Mouse (Mus musculus): ENCODE measurements at regions not wholly inside any gene's neighbourhood (a gene's known extent, or its start where the extent isn't known, plus 50 kb on each side); places are given as distances from the start of the nearest gene placed in this dataset.

GRCm38 (mm10) chr1:113550172-113550571, 1685.5 kb upstream of the Dsel start:
- Histone ChIP-seq H3K4me2 (ENCODE audit: low read length) (no peak overlapping the region), H3K36me3 (ENCODE audit: control insufficient read depth, insufficient read depth, low read length) (no peaks in the 10 kb centered on the region), H3K9ac (replicated peaks; ENCODE audit: low read length) (no peak overlapping the region), H3K4me3 (replicated peaks; ENCODE audit: low read depth, low read length) (no peak overlapping the region), H3K4me1 (ENCODE audit: control insufficient read depth, insufficient read depth, low read length) (no peaks in the 10 kb centered on the region), H3K9me3 (ENCODE audit: control insufficient read depth, low read length) (no peaks in the 10 kb centered on the region), H3K27ac (replicated peaks; ENCODE audit: low read depth, low read length) (no peak overlapping the region), H3K27me3 (ENCODE audit: control insufficient read depth, insufficient read depth, low read length) (no peaks in the 10 kb centered on the region)
- no peak for DNase-seq
- ATAC-seq (ENCODE audit: low FRiP score, low TSS enrichment) = no peak
- 80% methylated on average over 1 of the region's 1 CpGs for WGBS

- no peak overlapping the region for H3K4me2 ChIP-seq (ENCODE audit: low read length)
- no peak overlapping the region for H3K4me3 ChIP-seq (replicated peaks; ENCODE audit: low read depth, low read length)
- H3K36me3 ChIP-seq (ENCODE audit: control insufficient read depth, insufficient read depth, low read length) = no peaks in the 10 kb centered on the region
- no peaks in the 10 kb centered on the region for H3K9me3 ChIP-seq (ENCODE audit: control insufficient read depth, low read length)
- H3K9ac ChIP-seq (replicated peaks; ENCODE audit: low read length) = no peak overlapping the region
- H3K27me3 ChIP-seq (ENCODE audit: control insufficient read depth, insufficient read depth, low read length) = no peaks in the 10 kb centered on the region
- no peak overlapping the region for H3K27ac ChIP-seq (replicated peaks; ENCODE audit: low read depth, low read length)
- ATAC-seq (ENCODE audit: low FRiP score, low TSS enrichment) (no peak), DNase-seq (no peak)
- no peaks in the 10 kb centered on the region for H3K4me1 ChIP-seq (ENCODE audit: control insufficient read depth, insufficient read depth, low read length)
Measured at GRCm38 (mm10) chr1:113539981-113540380, 1675.3 kb upstream of the Dsel start.

GRCm38 (mm10) chr1:113530553-113530952, 1665.8 kb upstream of the Dsel start:
- no peaks in the 10 kb centered on the region for H3K27me3 ChIP-seq (ENCODE audit: control insufficient read depth, insufficient read depth, low read length)
- no peak for ATAC-seq (ENCODE audit: low FRiP score, low TSS enrichment)
- DNase-seq = no peak
- WGBS = 91% methylated on average over 3 of the region's 3 CpGs
- H3K4me3 ChIP-seq (replicated peaks; ENCODE audit: low read depth, low read length) = no peak overlapping the region
- H3K27ac ChIP-seq (replicated peaks; ENCODE audit: low read depth, low read length) = no peak overlapping the region
- H3K9ac ChIP-seq (replicated peaks; ENCODE audit: low read length) = no peak overlapping the region
- H3K4me2 ChIP-seq (ENCODE audit: low read length) = no peak overlapping the region
- no peaks in the 10 kb centered on the region for H3K4me1 ChIP-seq (ENCODE audit: control insufficient read depth, insufficient read depth, low read length)
- H3K9me3 ChIP-seq (ENCODE audit: control insufficient read depth, low read length) = no peaks in the 10 kb centered on the region
- no peaks in the 10 kb centered on the region for H3K36me3 ChIP-seq (ENCODE audit: control insufficient read depth, insufficient read depth, low read length)

- H3K36me3 ChIP-seq (ENCODE audit: control insufficient read depth, insufficient read depth, low read length) = no peaks in the 10 kb centered on the region
- 64% methylated on average over 2 of the region's 2 CpGs for WGBS
- H3K4me2 ChIP-seq (ENCODE audit: low read length) = no peak overlapping the region
- H3K27ac ChIP-seq (replicated peaks; ENCODE audit: low read depth, low read length) = no peak overlapping the region
- no peaks in the 10 kb centered on the region for H3K9me3 ChIP-seq (ENCODE audit: control insufficient read depth, low read length)
- no peaks in the 10 kb centered on the region for H3K4me1 ChIP-seq (ENCODE audit: control insufficient read depth, insufficient read depth, low read length)
- no peak overlapping the region for H3K4me3 ChIP-seq (replicated peaks; ENCODE audit: low read depth, low read length)
- DNase-seq (no peak), ATAC-seq (ENCODE audit: low FRiP score, low TSS enrichment) (no peak)
- H3K27me3 ChIP-seq (ENCODE audit: control insufficient read depth, insufficient read depth, low read length) = no peaks in the 10 kb centered on the region
- H3K9ac ChIP-seq (replicated peaks; ENCODE audit: low read length) = no peak overlapping the region
Measured at GRCm38 (mm10) chr1:113495987-113496386, 1631.3 kb upstream of the Dsel start.

GRCm38 (mm10) chr1:113490243-113491003, 1625.7 kb upstream of the Dsel start:
- 84% methylated on average over 5 of the region's 5 CpGs for WGBS
- H3K27me3 ChIP-seq (ENCODE audit: control insufficient read depth, insufficient read depth, low read length) = no peaks in the 10 kb centered on the region
- no peaks in the 10 kb centered on the region for H3K9me3 ChIP-seq (ENCODE audit: control insufficient read depth, low read length)
- no peaks in the 10 kb centered on the region for H3K4me1 ChIP-seq (ENCODE audit: control insufficient read depth, insufficient read depth, low read length)
- H3K9ac ChIP-seq (replicated peaks; ENCODE audit: low read length) = no peak overlapping the region
- no peaks in the 10 kb centered on the region for H3K36me3 ChIP-seq (ENCODE audit: control insufficient read depth, insufficient read depth, low read length)
- no peak overlapping the region for H3K4me3 ChIP-seq (replicated peaks; ENCODE audit: low read depth, low read length)
- DNase-seq = no peak
- no peak overlapping the region for H3K4me2 ChIP-seq (ENCODE audit: low read length)
- H3K27ac ChIP-seq (replicated peaks; ENCODE audit: low read depth, low read length) = no peak overlapping the region
- no peak for ATAC-seq (ENCODE audit: low FRiP score, low TSS enrichment)

- DNase-seq (no peak), ATAC-seq (ENCODE audit: low FRiP score, low TSS enrichment) (no peak)
- no peak overlapping the region for H3K4me2 ChIP-seq (ENCODE audit: low read length)
- no peaks in the 10 kb centered on the region for H3K4me1 ChIP-seq (ENCODE audit: control insufficient read depth, insufficient read depth, low read length)
- no peaks in the 10 kb centered on the region for H3K36me3 ChIP-seq (ENCODE audit: control insufficient read depth, insufficient read depth, low read length)
- no peaks in the 10 kb centered on the region for H3K9me3 ChIP-seq (ENCODE audit: control insufficient read depth, low read length)
- no peak overlapping the region for H3K9ac ChIP-seq (replicated peaks; ENCODE audit: low read length)
- no peak overlapping the region for H3K4me3 ChIP-seq (replicated peaks; ENCODE audit: low read depth, low read length)
- WGBS = 75% methylated on average over 7 of the region's 7 CpGs
- H3K27ac ChIP-seq (replicated peaks; ENCODE audit: low read depth, low read length) = no peak overlapping the region
- H3K27me3 ChIP-seq (ENCODE audit: control insufficient read depth, insufficient read depth, low read length) = no peaks in the 10 kb centered on the region
Measured at GRCm38 (mm10) chr1:113456538-113457273, 1592.0 kb upstream of the Dsel start.

GRCm38 (mm10) chr1:113433701-113434100, 1569.0 kb upstream of the Dsel start:
- no peaks in the 10 kb centered on the region for H3K27me3 ChIP-seq (ENCODE audit: control insufficient read depth, insufficient read depth, low read length)
- H3K27ac ChIP-seq (replicated peaks; ENCODE audit: low read depth, low read length) = no peak overlapping the region
- H3K36me3 ChIP-seq (ENCODE audit: control insufficient read depth, insufficient read depth, low read length) = no peaks in the 10 kb centered on the region
- no peaks in the 10 kb centered on the region for H3K9me3 ChIP-seq (ENCODE audit: control insufficient read depth, low read length)
- no peak overlapping the region for H3K9ac ChIP-seq (replicated peaks; ENCODE audit: low read length)
- no peaks in the 10 kb centered on the region for H3K4me1 ChIP-seq (ENCODE audit: control insufficient read depth, insufficient read depth, low read length)
- DNase-seq (no peak), ATAC-seq (ENCODE audit: low FRiP score, low TSS enrichment) (no peak)
- 84% methylated on average over 1 of the region's 1 CpGs for WGBS
- no peak overlapping the region for H3K4me2 ChIP-seq (ENCODE audit: low read length)
- no peak overlapping the region for H3K4me3 ChIP-seq (replicated peaks; ENCODE audit: low read depth, low read length)

GRCm38 (mm10) chr1:113431266-113431665, 1566.5 kb upstream of the Dsel start:
- no peaks in the 10 kb centered on the region for H3K36me3 ChIP-seq (ENCODE audit: control insufficient read depth, insufficient read depth, low read length)
- DNase-seq = no peak
- no peak overlapping the region for H3K4me2 ChIP-seq (ENCODE audit: low read length)
- H3K4me1 ChIP-seq (ENCODE audit: control insufficient read depth, insufficient read depth, low read length) = no peaks in the 10 kb centered on the region
- no peak overlapping the region for H3K4me3 ChIP-seq (replicated peaks; ENCODE audit: low read depth, low read length)
- no peak overlapping the region for H3K9ac ChIP-seq (replicated peaks; ENCODE audit: low read length)
- no peaks in the 10 kb centered on the region for H3K9me3 ChIP-seq (ENCODE audit: control insufficient read depth, low read length)
- ATAC-seq (ENCODE audit: low FRiP score, low TSS enrichment) = no peak
- H3K27me3 ChIP-seq (ENCODE audit: control insufficient read depth, insufficient read depth, low read length) = no peaks in the 10 kb centered on the region
- no peak overlapping the region for H3K27ac ChIP-seq (replicated peaks; ENCODE audit: low read depth, low read length)

- H3K4me2 ChIP-seq (ENCODE audit: low read length) = no peak overlapping the region
- H3K9ac ChIP-seq (replicated peaks; ENCODE audit: low read length) = no peak overlapping the region
- no peaks in the 10 kb centered on the region for H3K4me1 ChIP-seq (ENCODE audit: control insufficient read depth, insufficient read depth, low read length)
- ATAC-seq (ENCODE audit: low FRiP score, low TSS enrichment) (no peak), DNase-seq (peak; percentile 13)
- H3K4me3 ChIP-seq (replicated peaks; ENCODE audit: low read depth, low read length) = no peak overlapping the region
- H3K36me3 ChIP-seq (ENCODE audit: control insufficient read depth, insufficient read depth, low read length) = no peaks in the 10 kb centered on the region
- no peak overlapping the region for H3K27ac ChIP-seq (replicated peaks; ENCODE audit: low read depth, low read length)
- H3K9me3 ChIP-seq (ENCODE audit: control insufficient read depth, low read length) = no peaks in the 10 kb centered on the region
- no peaks in the 10 kb centered on the region for H3K27me3 ChIP-seq (ENCODE audit: control insufficient read depth, insufficient read depth, low read length)
- 79% methylated on average over 3 of the region's 3 CpGs for WGBS
Measured at GRCm38 (mm10) chr1:113412858-113413257, 1548.1 kb upstream of the Dsel start.
